8 mouse cellular contexts compared by ENCODE assay signal in the genomic region with DNA sequence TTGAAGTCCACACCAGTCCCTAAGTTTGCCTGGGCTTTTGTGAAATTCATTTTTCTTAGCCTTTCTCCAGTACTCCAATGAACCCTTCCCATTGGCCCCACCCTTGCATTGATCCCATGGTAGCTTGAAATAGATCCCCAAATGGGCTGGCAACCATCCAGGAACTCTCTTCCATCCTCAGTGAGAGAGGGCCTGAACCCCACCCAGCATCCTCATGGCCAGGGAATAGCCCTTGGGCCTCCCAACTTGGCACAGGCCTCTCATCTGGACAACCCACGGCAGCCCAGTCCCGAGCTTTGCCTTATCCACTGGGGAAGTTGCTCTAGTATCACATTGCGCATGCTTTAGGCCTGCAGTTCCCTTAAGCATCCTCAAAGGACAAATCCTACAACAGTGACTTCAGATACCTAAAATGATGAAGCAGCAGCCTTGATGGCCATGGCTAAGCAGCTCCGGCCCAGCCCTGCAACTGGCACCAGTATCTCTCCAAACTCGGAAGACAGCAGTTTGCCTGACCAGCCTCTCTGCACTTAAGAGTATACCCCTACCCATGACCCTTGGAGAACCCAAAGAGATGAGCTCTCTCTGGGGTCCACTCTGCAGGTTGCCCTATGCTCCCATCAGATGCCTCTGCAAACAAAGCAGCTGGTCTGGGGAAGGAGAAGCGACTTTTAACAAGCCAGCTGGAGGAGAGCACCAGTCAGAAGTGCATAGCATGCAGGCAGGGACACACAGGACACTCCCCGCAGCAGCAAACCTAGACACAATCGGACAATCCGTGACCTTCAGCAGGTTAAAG. TPM values are rescaled to one million over a fixed set of nuclear protein-coding genes. Genes with fewer than 3 reads are reported as not detected.
DNase-seq lines count a peak whose midpoint lies in the region; ATAC-seq and TF ChIP-seq lines count a peak whose summit lies in the region.

No protein-coding gene starts in this region.

- no peak for DNase-seq in kidney, adult 18-20 months
- peak; percentile 23 for DNase-seq in heart, postnatal 25 days (ENCODE audit: low spot score)
- DNase-seq in lung, postnatal 4 days, result peak; percentile 17 to 28
- DNase-seq in forebrain, postnatal 0 days, result no peak
- DNase-seq in right cerebral cortex, postnatal 14 days, result no peak

- peak overlapping the region; percentile 51; the same call in 1 of the 2 replicates for H3K9ac ChIP-seq in kidney, embryonic 14.5 days (ENCODE audit: low read depth, low read length)
- peak overlapping the region; percentile 49 for H3K9ac ChIP-seq in embryonic facial prominence, embryonic 15.5 days
- H3K9ac ChIP-seq in forebrain, postnatal 0 days, result no peak overlapping the region
- H3K9ac ChIP-seq in midbrain, embryonic 15.5 days, result no peak overlapping the region

- 66% methylated on average over 9 of the region's 9 CpGs for WGBS in kidney, embryonic 14.5 days
- 49% methylated on average over 9 of the region's 9 CpGs for WGBS in embryonic facial prominence, embryonic 15.5 days
- 84% methylated on average over 9 of the region's 9 CpGs for WGBS in forebrain, postnatal 0 days
- WGBS in midbrain, embryonic 15.5 days, result 82% methylated on average over 9 of the region's 9 CpGs

- intact Hi-C loops in heart, postnatal 25 days (cut with DNase I), result no loop called here

- no peaks in the 10 kb centered on the region for H3K36me3 ChIP-seq in kidney, embryonic 14.5 days (ENCODE audit: control insufficient read depth, insufficient read depth, low read length)
- H3K36me3 ChIP-seq in embryonic facial prominence, embryonic 15.5 days, result no peaks in the 10 kb centered on the region
- H3K36me3 ChIP-seq in forebrain, postnatal 0 days (ENCODE audit: insufficient read depth), result no peaks in the 10 kb centered on the region
- no peaks in the 10 kb centered on the region for H3K36me3 ChIP-seq in midbrain, embryonic 15.5 days (replicated peaks)

- no peaks in the 10 kb centered on the region; the same call in 1 of the 2 replicates for H3K4me1 ChIP-seq in kidney, embryonic 14.5 days (ENCODE audit: control insufficient read depth, insufficient read depth, low read length)
- peaks cover 51% of the 10 kb centered on the region for H3K4me1 ChIP-seq in embryonic facial prominence, embryonic 15.5 days
- peaks cover under 1% of the 10 kb centered on the region; the same call in 1 of the 2 replicates for H3K4me1 ChIP-seq in forebrain, postnatal 0 days (ENCODE audit: insufficient read depth)
- peaks cover 2% of the 10 kb centered on the region; the same call in 1 of the 2 replicates for H3K4me1 ChIP-seq in midbrain, embryonic 15.5 days

- H3K9me3 ChIP-seq in kidney, embryonic 14.5 days (ENCODE audit: control insufficient read depth, low read length), result no peaks in the 10 kb centered on the region
- H3K9me3 ChIP-seq in embryonic facial prominence, embryonic 15.5 days (replicated peaks), result no peaks in the 10 kb centered on the region
- H3K9me3 ChIP-seq in forebrain, postnatal 0 days (ENCODE audit: low read length), result no peaks in the 10 kb centered on the region
- H3K9me3 ChIP-seq in midbrain, embryonic 15.5 days, result no peaks in the 10 kb centered on the region

- TF ChIP-seq CTCF in forebrain, postnatal 0 days (IDR thresholded peaks at IDR 0.05; ENCODE audit: low read depth), result no peak

- ATAC-seq in kidney, embryonic 14.5 days (ENCODE audit: low FRiP score, low TSS enrichment), result no peak
- ATAC-seq in embryonic facial prominence, embryonic 15.5 days (ENCODE audit: insufficient number of reproducible peaks, low FRiP score, low TSS enrichment, low read depth), result no peak
- no peak for ATAC-seq in forebrain, postnatal 0 days
- no peak for ATAC-seq in midbrain, embryonic 15.5 days (replicated peaks)

- H3K27ac ChIP-seq in kidney, embryonic 14.5 days (ENCODE audit: low read depth, low read length), result peak overlapping the region; percentile 66; the same call in 1 of the 2 replicates
- H3K27ac ChIP-seq in embryonic facial prominence, embryonic 15.5 days (replicated peaks), result peak overlapping the region; percentile 94
- H3K27ac ChIP-seq in forebrain, postnatal 0 days (ENCODE audit: low read depth, low read length), result no peak overlapping the region
- no peak overlapping the region for H3K27ac ChIP-seq in midbrain, embryonic 15.5 days

- peak overlapping the region; percentile 46 for H3K4me2 ChIP-seq in kidney, embryonic 14.5 days (replicated peaks; ENCODE audit: low read depth, low read length)
- peak overlapping the region; percentile 45 for H3K4me2 ChIP-seq in embryonic facial prominence, embryonic 15.5 days (replicated peaks)
- H3K4me2 ChIP-seq in forebrain, postnatal 0 days (ENCODE audit: low read depth), result no peak overlapping the region
- no peak overlapping the region for H3K4me2 ChIP-seq in midbrain, embryonic 15.5 days

- H3K27me3 ChIP-seq in kidney, embryonic 14.5 days (ENCODE audit: control insufficient read depth, insufficient read depth, low read length), result no peaks in the 10 kb centered on the region
- H3K27me3 ChIP-seq in embryonic facial prominence, embryonic 15.5 days, result no peaks in the 10 kb centered on the region
- no peaks in the 10 kb centered on the region for H3K27me3 ChIP-seq in forebrain, postnatal 0 days (ENCODE audit: insufficient read depth, low read length)
- no peaks in the 10 kb centered on the region for H3K27me3 ChIP-seq in midbrain, embryonic 15.5 days (replicated peaks)

- peak overlapping the region; percentile 32 for H3K4me3 ChIP-seq in kidney, embryonic 14.5 days (ENCODE audit: low read length)
- H3K4me3 ChIP-seq in embryonic facial prominence, embryonic 15.5 days (replicated peaks), result peak overlapping the region; percentile 50
- no peak overlapping the region for H3K4me3 ChIP-seq in forebrain, postnatal 0 days (ENCODE audit: low read depth, low read length)
- no peak overlapping the region for H3K4me3 ChIP-seq in midbrain, embryonic 15.5 days

RNA-seq across cellular contexts. Expression of a gene that starts 0.8 kb away (rescaled TPM):
- 22.0 and 22.8 TPM in 2 replicates for polyA plus RNA-seq in kidney, embryonic 14.5 days (2014; fragmentation: Nextera tagmentation; extraction: Ambion mirVana)
- polyA plus RNA-seq in embryonic facial prominence, embryonic 15.5 days (2015; fragmentation: Nextera tagmentation; extraction: Ambion mirVana), result 204 and 259 TPM in 2 replicates
- 10 to 100 TPM; 55.9 to 70.0 TPM for total RNA-seq in heart, postnatal 25 days (2021)
- 12.2 and 34.1 TPM in 2 replicates for total RNA-seq in forebrain, postnatal 0 days (2014; rRNA removed)
- 2.5 and 3.2 TPM in 2 replicates for polyA plus RNA-seq in forebrain, postnatal 0 days (2015; fragmentation: Nextera tagmentation; extraction: Ambion mirVana)
- 7.3 and 8.8 TPM in 2 replicates for polyA plus RNA-seq in midbrain, embryonic 15.5 days (2015; fragmentation: Nextera tagmentation; extraction: Ambion mirVana)

Comparison
In these comparisons a context has a peak if more than half of its experiments do, and no peak if none do; other contexts are left out.
1. H3K27ac ChIP-seq: peak in kidney, embryonic 14.5 days (single experiment) and embryonic facial prominence, embryonic 15.5 days (single experiment); none in forebrain, postnatal 0 days (single experiment) and midbrain, embryonic 15.5 days (single experiment).
2. H3K4me2 ChIP-seq: peak in kidney, embryonic 14.5 days (single experiment) and embryonic facial prominence, embryonic 15.5 days (single experiment); none in forebrain, postnatal 0 days (single experiment) and midbrain, embryonic 15.5 days (single experiment).
3. H3K4me3 ChIP-seq: peak in kidney, embryonic 14.5 days (single experiment) and embryonic facial prominence, embryonic 15.5 days (single experiment); none in forebrain, postnatal 0 days (single experiment) and midbrain, embryonic 15.5 days (single experiment).
4. H3K9ac ChIP-seq: peak in kidney, embryonic 14.5 days (single experiment) and embryonic facial prominence, embryonic 15.5 days (single experiment); none in forebrain, postnatal 0 days (single experiment) and midbrain, embryonic 15.5 days (single experiment).
5. DNase-seq: peak in heart, postnatal 25 days (single experiment) and lung, postnatal 4 days (2 of 2); none in kidney, adult 18-20 months (single experiment), forebrain, postnatal 0 days (single experiment) and right cerebral cortex, postnatal 14 days (single experiment).